Comparison of ENCODE assay signal across 8 mouse cellular contexts in genomic region chr3:145292337-145293134, GRCm38 (mm10). TPM values are rescaled to one million over a fixed set of nuclear protein-coding genes. Genes with fewer than 3 reads are reported as not detected.
A peak's percentile ranks its signal among the peaks of the same experiment; 100 is the strongest.
DNase-seq lines count a peak whose midpoint lies in the region; ATAC-seq and TF ChIP-seq lines count a peak whose summit lies in the region.

Col24a1 (plus strand) TSS chr3:145292472.

- no peaks in the 10 kb centered on the region; the same call in 1 of the 2 replicates for H3K27me3 ChIP-seq in lung, embryonic 15.5 days
- H3K27me3 ChIP-seq in embryonic facial prominence, embryonic 12.5 days = 0 out of 2 replicates have a peak, but pooled peaks cover 2% of the 10 kb centered on the region
- H3K27me3 ChIP-seq in liver, adult 2 months (ENCODE audit: control insufficient read depth, insufficient read depth, low read length) = peaks cover 7% of the 10 kb centered on the region; the same call in 1 of the 2 replicates

- no peaks in the 10 kb centered on the region for H3K36me3 ChIP-seq in lung, embryonic 15.5 days
- no peaks in the 10 kb centered on the region for H3K36me3 ChIP-seq in embryonic facial prominence, embryonic 12.5 days
- no peaks in the 10 kb centered on the region for H3K36me3 ChIP-seq in liver, adult 2 months (ENCODE audit: control insufficient read depth, insufficient read depth, low read length)

- no peak for TF ChIP-seq CTCF in liver, adult 2 months (IDR thresholded peaks at IDR 0.05; ENCODE audit: low read depth, low read length)
- TF ChIP-seq CTCF in olfactory bulb, adult 2 months (IDR thresholded peaks at IDR 0.05; ENCODE audit: insufficient read depth, low read depth, low read length) = no peak

- no peaks in the 10 kb centered on the region for H3K9me3 ChIP-seq in lung, embryonic 15.5 days
- no peaks in the 10 kb centered on the region for H3K9me3 ChIP-seq in embryonic facial prominence, embryonic 12.5 days

- ATAC-seq in lung, embryonic 15.5 days (ENCODE audit: borderline replicate concordance, extremely low read depth, low FRiP score, low TSS enrichment) = peak; percentile 37
- ATAC-seq in embryonic facial prominence, embryonic 12.5 days (ENCODE audit: insufficient number of reproducible peaks, insufficient read depth, low FRiP score, low TSS enrichment) = peak; percentile 68
- ATAC-seq in megakaryocyte-erythroid progenitor cell, adult 5-6 weeks (replicated peaks; ENCODE audit: low FRiP score, low TSS enrichment, poor library complexity, severe bottlenecking) = no peak

- no peaks in the 10 kb centered on the region for H3K79me2 ChIP-seq in liver, adult 2 months (ENCODE audit: control insufficient read depth, insufficient read depth, low read length)

- peaks cover 21% of the 10 kb centered on the region for H3K4me1 ChIP-seq in lung, embryonic 15.5 days
- peaks cover 23% of the 10 kb centered on the region for H3K4me1 ChIP-seq in embryonic facial prominence, embryonic 12.5 days
- no peaks in the 10 kb centered on the region for H3K4me1 ChIP-seq in liver, adult 2 months (ENCODE audit: control insufficient read depth, insufficient read depth, low read length)
- H3K4me1 ChIP-seq in olfactory bulb, adult 2 months (ENCODE audit: control insufficient read depth, insufficient read depth, low read length) = peaks cover 19% of the 10 kb centered on the region

- no peak for DNase-seq in lung, postnatal 25 days (ENCODE audit: low spot score)
- DNase-seq in heart, postnatal 4 days = peak; percentile 34
- DNase-seq in liver, adult 2 months (ENCODE audit: extremely low read depth, low read depth, low spot score) = no peak
- no peak for DNase-seq in layer of hippocampus, adult 8-10 months (ENCODE audit: low spot score in 2 of 2)

- peak within 1 kb of the TSS; percentile 40; the same call in 1 of the 2 replicates for H3K9ac ChIP-seq in lung, embryonic 15.5 days
- peak within 1 kb of the TSS; percentile 53 for H3K9ac ChIP-seq in embryonic facial prominence, embryonic 12.5 days
- H3K9ac ChIP-seq in liver, adult 2 months (ENCODE audit: low read depth, low read length) = peak within 1 kb of the TSS; percentile 53; the same call in 1 of the 2 replicates

- H3K4me2 ChIP-seq in lung, embryonic 15.5 days = peak within 1 kb of the TSS; percentile 85
- peak within 1 kb of the TSS; percentile 88 for H3K4me2 ChIP-seq in embryonic facial prominence, embryonic 12.5 days (replicated peaks)

- no peak for TF ChIP-seq POLR2A in liver, adult 2 months (IDR thresholded peaks at IDR 0.05; ENCODE audit: extremely low read depth, insufficient read depth, low read length)
- no peak for TF ChIP-seq POLR2A in olfactory bulb, adult 2 months (IDR thresholded peaks at IDR 0.05; ENCODE audit: insufficient read depth, low read depth, low read length)

- H3K4me3 ChIP-seq in lung, embryonic 15.5 days = peak within 1 kb of the TSS; percentile 42
- peak within 1 kb of the TSS; percentile 44 for H3K4me3 ChIP-seq in embryonic facial prominence, embryonic 12.5 days
- peak within 1 kb of the TSS; percentile 50 for H3K4me3 ChIP-seq in liver, adult 2 months (ENCODE audit: insufficient read depth, low read depth, low read length)
- H3K4me3 ChIP-seq in olfactory bulb, adult 2 months (ENCODE audit: insufficient read depth, low read depth, low read length) = peak within 1 kb of the TSS; percentile 41

- WGBS in lung, embryonic 15.5 days = under 1% methylated on average over 22 of the region's 22 CpGs
- WGBS in embryonic facial prominence, embryonic 12.5 days = 2% methylated on average over 22 of the region's 22 CpGs
- 6% methylated on average over 22 of the region's 22 CpGs for WGBS in liver, adult 2 months
- WGBS in olfactory bulb, adult 2 months = 2% methylated on average over 22 of the region's 22 CpGs

- peak within 1 kb of the TSS; percentile 68 for H3K27ac ChIP-seq in lung, embryonic 15.5 days
- peak within 1 kb of the TSS; percentile 65; the same call in 1 of the 2 replicates for H3K27ac ChIP-seq in embryonic facial prominence, embryonic 12.5 days
- peak within 1 kb of the TSS; percentile 51 for H3K27ac ChIP-seq in liver, adult 2 months (replicated peaks; ENCODE audit: insufficient read depth, low read depth, low read length)
- no peak within 1 kb of the TSS for H3K27ac ChIP-seq in olfactory bulb, adult 2 months (ENCODE audit: insufficient read depth, low read depth, low read length)

RNA-seq across cellular contexts. Expression of gene Col24a1, which starts in this region (rescaled TPM):
- polyA plus RNA-seq in lung, embryonic 15.5 days (2015; fragmentation: Nextera tagmentation; extraction: Ambion mirVana) = 1.2 and 2.4 TPM in 2 replicates
- 3.5 and 4.6 TPM in 2 replicates for polyA plus RNA-seq in embryonic facial prominence, embryonic 12.5 days (2016; fragmentation: Nextera tagmentation; extraction: Ambion mirVana)
- 1 to 10 TPM; 3.1 to 4.6 TPM for total RNA-seq in heart, postnatal 4 days (2021)
- 0.28 and 0.34 TPM in 2 replicates for total RNA-seq in liver, adult 2 months (2014; rRNA removed)
- polyA plus RNA-seq in liver, adult 2 months (2012; rRNA removed) = 0.04 and 0.05 TPM in 2 replicates
- polyA plus RNA-seq in olfactory bulb, adult 2 months (2012; ENCODE audit: insufficient read depth, insufficient read length, low replicate concordance, missing spikeins) = not detected in 2 replicates
- total RNA-seq in layer of hippocampus, adult 8-10 months (2022) = 1 to 10 TPM in 1 of 4 experiments, under 1 TPM in 3; 0.23 to 3.2 (median 0.40) TPM
- not detected in 2 replicates for total RNA-seq in megakaryocyte-erythroid progenitor cell, adult 5-6 weeks (2014; fragmentation: Nextera tagmentation)
- total RNA-seq in megakaryocyte-erythroid progenitor cell, adult 5-6 weeks (2017) = not detected in 2 replicates
